Mouse (Mus musculus) myocyte (in vitro differentiated cells): ENCODE results near the gene Aifm1. TPM values are rescaled to one million over a fixed set of nuclear protein-coding genes. Genes with fewer than 3 reads are reported as not detected.

Experiments used
- H3K27me3 ChIP-seq: one replicate; pipeline ENCODE4 v1.6.1; 2011; ENCODE audit not compliant: control insufficient read depth, insufficient read depth, insufficient read length
- H3K36me3 ChIP-seq: one replicate; pipeline ENCODE4 v1.6.1; 2011; ENCODE audit not compliant: control insufficient read depth, insufficient read depth
- H3K4me2 ChIP-seq: one replicate; pipeline ENCODE4 v1.6.1; 2011; ENCODE audit warnings: low read depth, control low read depth
- H3K4me3 ChIP-seq: one replicate; pipeline ENCODE4 v1.5.1; 2011; ENCODE audit warnings: mild to moderate bottlenecking, control low read depth, moderate library complexity
- H3K79me2 ChIP-seq: one replicate; pipeline ENCODE4 v1.6.1; 2011; ENCODE audit not compliant: control insufficient read depth, insufficient read depth
- H3ac ChIP-seq: one replicate; pipeline ENCODE4 v1.6.1; 2011; ENCODE audit not compliant: control insufficient read depth, insufficient read length
- CEBPB ChIP-seq: IDR thresholded peaks from 2 replicates; pipeline ENCODE4 v1.6.1; 2011; ENCODE audit warnings: mild to moderate bottlenecking, moderate library complexity; ENCODE audit not compliant: poor library complexity, insufficient read depth, severe bottlenecking
- E2F4 ChIP-seq: IDR thresholded peaks from one replicate; pipeline ENCODE4 v1.6.1; 2011; ENCODE audit warnings: mild to moderate bottlenecking, control low read depth, moderate library complexity; ENCODE audit not compliant: insufficient read depth
- MAX ChIP-seq: IDR thresholded peaks from one replicate; pipeline ENCODE4 v1.6.1; 2011; ENCODE audit warnings: low read depth, mild to moderate bottlenecking, control low read depth
- MYOD1 ChIP-seq, 3 experiments: IDR thresholded peaks; one replicate each; pipeline ENCODE4 v1.6.1; 2011; ENCODE audit warnings: control low read depth in 2 of 3, low read depth in 2 of 3, mild to moderate bottlenecking in 2 of 3, moderate library complexity in 1 of 3; ENCODE audit not compliant: insufficient read length in 2 of 3, control insufficient read depth in 1 of 3
- MYOG ChIP-seq, 3 experiments: IDR thresholded peaks; one replicate each; pipeline ENCODE4 v1.6.1; 2011; ENCODE audit warnings: control low read depth in 2 of 3, low read depth in 2 of 3, mild to moderate bottlenecking in 2 of 3; ENCODE audit not compliant: insufficient read length in 2 of 3, control insufficient read depth in 1 of 3, insufficient read depth in 1 of 3
- POLR2A ChIP-seq: IDR thresholded peaks from one replicate; pipeline ENCODE4 v1.6.1; 2011; ENCODE audit warnings: low read depth, mild to moderate bottlenecking, control low read depth, moderate library complexity; ENCODE audit not compliant: insufficient read length
- POLR2AphosphoS2 ChIP-seq: IDR thresholded peaks from one replicate; pipeline ENCODE4 v1.6.1; 2011; ENCODE audit warnings: low read depth, control low read depth; ENCODE audit not compliant: insufficient read length
- REST ChIP-seq: IDR thresholded peaks from one replicate; pipeline ENCODE4 v1.6.1; 2011; ENCODE audit warnings: mild to moderate bottlenecking, control low read depth, moderate library complexity; ENCODE audit not compliant: insufficient read depth, insufficient read length
- SRF ChIP-seq: IDR thresholded peaks from one replicate; pipeline ENCODE4 v1.6.1; 2011; ENCODE audit warnings: low read depth; ENCODE audit not compliant: control insufficient read depth, insufficient read length
- TCF12 ChIP-seq: IDR thresholded peaks from one replicate; pipeline ENCODE4 v1.6.1; 2011; ENCODE audit warnings: mild to moderate bottlenecking, control low read depth; ENCODE audit not compliant: poor library complexity, insufficient read depth, severe bottlenecking
- TCF3 ChIP-seq: IDR thresholded peaks from one replicate; pipeline ENCODE4 v1.6.1; 2011; ENCODE audit warnings: low read depth, control low read depth; ENCODE audit not compliant: insufficient read length
- USF1 ChIP-seq: IDR thresholded peaks from one replicate; pipeline ENCODE4 v1.6.1; 2011; ENCODE audit warnings: low read depth, mild to moderate bottlenecking, control low read depth, moderate library complexity
- polyA plus RNA-seq: library from polyadenylated mRNA; unstranded; fragments of >200 nt; fragmentation: generic; extraction: Trizol; gene quantifications from one replicate; pipeline ENCODE4 v1.2.1, GENCODE M21; 2012; ENCODE audit warnings: missing spikeins

Gene Aifm1
- polyA plus RNA-seq, 1 experiment, result 33.2 TPM

DNA sequence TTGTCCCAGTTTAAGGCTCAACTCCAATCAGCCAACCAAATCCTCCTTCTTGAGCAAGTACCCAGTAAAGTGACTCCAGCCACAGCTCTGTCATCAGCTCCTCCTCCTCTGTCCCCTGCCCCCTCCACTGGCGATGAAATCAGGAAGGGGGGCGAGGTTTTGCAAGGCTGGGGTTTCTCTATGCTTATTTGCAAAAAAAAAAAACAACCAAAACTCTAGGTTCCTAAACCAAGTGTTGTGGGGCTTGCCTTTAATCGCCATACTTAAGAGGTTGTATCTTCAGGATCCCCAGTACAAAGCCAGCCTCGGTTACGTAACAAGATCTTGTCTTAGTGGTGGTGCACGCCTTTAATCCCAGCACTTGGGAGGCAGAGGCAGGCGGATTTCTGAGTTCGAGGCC, 84.7 kb downstream of the Aifm1 start:
- Histone ChIP-seq H3K79me2 (peaks cover 22% of the 10 kb centered on the region), H3K4me3 (no peak overlapping the region), H3ac (no peak overlapping the region), H3K27me3 (no peaks in the 10 kb centered on the region), H3K36me3 (no peaks in the 10 kb centered on the region), H3K4me2 (no peak overlapping the region)
- no peak for TF ChIP-seq MAX
- TF ChIP-seq USF1, result no peak
- no peak for TF ChIP-seq TCF12
- no peak for TF ChIP-seq SRF
- TF ChIP-seq MYOG (IDR thresholded peaks at IDR 0.05; ENCODE audit: control insufficient read depth in 1 of 3, insufficient read depth in 1 of 3, insufficient read length in 2 of 3, low read depth in 2 of 3), result no peak
- TF ChIP-seq E2F4, result no peak
- no peak for TF ChIP-seq TCF3
- TF ChIP-seq REST, result no peak
- no peak for TF ChIP-seq MYOD1 (IDR thresholded peaks at IDR 0.05; ENCODE audit: control insufficient read depth in 1 of 3, insufficient read length in 2 of 3, low read depth in 2 of 3)

DNA sequence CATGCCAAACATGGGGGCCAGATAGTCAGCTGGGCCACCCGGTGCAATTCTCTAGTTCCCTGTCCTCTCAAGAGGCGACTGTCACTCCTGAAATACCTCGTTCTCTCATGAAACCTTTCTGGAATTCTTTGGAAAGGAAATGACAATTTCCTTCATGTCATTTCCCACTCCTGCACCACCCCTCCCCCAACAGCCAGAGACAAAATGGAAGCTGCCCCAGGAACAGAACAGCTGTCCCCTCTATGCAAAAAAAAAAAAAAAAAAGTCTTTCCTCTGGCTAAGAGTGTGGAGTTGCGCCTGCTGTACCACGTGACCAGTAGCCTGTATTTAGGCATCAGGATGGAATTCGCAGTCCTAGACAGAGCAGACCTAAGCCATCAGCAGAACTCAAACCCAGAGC, 85.1 kb downstream of the Aifm1 start:
- Histone ChIP-seq H3K79me2 (peaks cover 22% of the 10 kb centered on the region), H3K36me3 (no peaks in the 10 kb centered on the region), H3K4me3 (no peak overlapping the region), H3K27me3 (no peaks in the 10 kb centered on the region), H3ac (no peak overlapping the region), H3K4me2 (no peak overlapping the region)
- TF ChIP-seq TCF3 (no peak), MYOG (IDR thresholded peaks at IDR 0.05; ENCODE audit: control insufficient read depth in 1 of 3, insufficient read depth in 1 of 3, insufficient read length in 2 of 3, low read depth in 2 of 3) (no peak), CEBPB (no peak), USF1 (no peak), POLR2A (no peak), E2F4 (no peak), MAX (no peak), TCF12 (no peak), MYOD1 (IDR thresholded peaks at IDR 0.05; ENCODE audit: control insufficient read depth in 1 of 3, insufficient read length in 2 of 3, low read depth in 2 of 3) (no peak), POLR2AphosphoS2 (no peak), SRF (no peak), REST (no peak)

DNA sequence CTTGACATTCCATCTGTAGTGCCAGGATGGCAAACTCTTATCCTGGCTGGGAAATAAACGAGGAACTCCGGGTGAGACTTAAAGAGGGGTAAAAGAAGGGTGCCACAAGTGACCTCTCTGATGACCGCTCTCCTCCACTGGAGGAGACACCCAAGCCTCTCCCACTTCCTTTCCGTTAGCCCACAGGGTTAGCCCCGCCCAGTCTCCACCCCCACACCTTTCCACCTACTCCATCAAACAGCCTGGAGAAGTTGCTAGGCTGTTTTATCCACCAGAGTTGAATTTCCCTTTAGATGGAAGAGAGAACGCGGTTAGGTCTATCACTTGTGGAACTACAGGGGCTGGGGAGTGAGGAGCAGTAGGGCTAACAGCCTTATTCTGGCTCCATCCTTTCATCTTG, 88.1 kb downstream of the Aifm1 start:
- no peak overlapping the region for H3ac ChIP-seq
- no peaks in the 10 kb centered on the region for H3K36me3 ChIP-seq
- H3K79me2 ChIP-seq, result peaks cover 20% of the 10 kb centered on the region
- no peak for TF ChIP-seq MYOG (IDR thresholded peaks at IDR 0.05; ENCODE audit: control insufficient read depth in 1 of 3, insufficient read depth in 1 of 3, insufficient read length in 2 of 3, low read depth in 2 of 3)
- TF ChIP-seq POLR2A, result no peak
- no peak for TF ChIP-seq REST
- no peak for TF ChIP-seq USF1
- no peak for TF ChIP-seq MYOD1 (IDR thresholded peaks at IDR 0.05; ENCODE audit: control insufficient read depth in 1 of 3, insufficient read length in 2 of 3, low read depth in 2 of 3)
- H3K27me3 ChIP-seq, result no peaks in the 10 kb centered on the region
- H3K4me2 ChIP-seq, result peak overlapping the region; percentile 67
- H3K4me3 ChIP-seq, result no peak overlapping the region

Other genes with a start within 250 kb of the Aifm1 start
- 4.5 TPM for gene Bcorl1, start 172.2 kb downstream of the Aifm1 start, polyA plus RNA-seq
- 7.0 TPM for gene Elf4, start 50.4 kb downstream of the Aifm1 start, polyA plus RNA-seq
- gene Rab33a, start 5.7 kb upstream of the Aifm1 start, polyA plus RNA-seq, result 0.13 TPM
- 2.3 TPM for gene Zfp280c, start 80.9 kb upstream of the Aifm1 start, polyA plus RNA-seq
- gene Slc25a14, start 109.8 kb upstream of the Aifm1 start, polyA plus RNA-seq, result 5.5 TPM
- gene Gpr119, start 160.9 kb upstream of the Aifm1 start, polyA plus RNA-seq, result not detected
- 3.7 TPM for gene Rbmx2, start 181.4 kb upstream of the Aifm1 start, polyA plus RNA-seq